Mouse (Mus musculus) skeletal muscle tissue, postnatal 0 days (tissue): ENCODE results near the gene Ctxn1. TPM values are rescaled to one million over a fixed set of nuclear protein-coding genes. Genes with fewer than 3 reads are reported as not detected.

Experiments
- polyA plus RNA-seq: library from polyadenylated mRNA; unstranded; fragments of >200 nt; fragmentation: Nextera tagmentation; extraction: Ambion mirVana; gene quantifications from 2 replicates; pipeline ENCODE4 v1.2.1, GENCODE M21; 2015

The Ctxn1 gene
- polyA plus RNA-seq: 7.5 and 7.9 TPM in 2 replicates

DNA sequence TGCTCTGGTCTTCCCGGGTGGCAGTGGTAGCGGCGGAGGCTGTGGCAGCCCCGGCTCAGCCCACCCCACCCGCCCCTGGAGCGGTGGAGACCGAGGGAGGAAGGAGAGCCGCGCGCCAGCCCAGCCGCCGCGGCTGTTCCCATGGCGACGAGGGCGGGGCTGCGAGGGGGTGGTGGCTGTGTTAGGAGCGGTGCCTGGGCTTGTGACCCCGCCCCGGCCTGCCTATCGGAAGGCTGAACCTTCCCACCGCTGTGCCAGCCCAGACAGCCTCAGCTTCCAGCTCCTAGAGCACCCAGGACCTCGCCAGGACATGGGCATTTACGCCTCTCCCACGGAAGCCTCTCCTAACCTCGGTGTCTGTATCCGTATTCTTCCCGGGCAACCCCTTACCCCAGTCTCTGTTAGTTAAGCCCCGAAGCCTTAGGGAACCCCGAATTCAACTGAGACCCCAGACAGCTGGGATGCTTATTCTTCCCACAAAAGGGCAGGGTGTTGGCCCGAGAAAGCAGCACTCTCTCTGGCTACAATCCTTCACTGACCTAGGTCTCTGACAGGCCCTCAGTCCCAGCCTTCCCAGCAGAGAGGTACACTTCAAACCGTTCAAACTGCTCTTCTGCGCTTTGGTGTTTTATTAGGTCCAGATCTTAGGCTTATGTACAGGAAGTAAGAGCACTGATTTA lies at the start of gene Ctxn1:
Ctxn1 (minus strand) TSS at position 150 of the 680 bp plus-strand sequence.

DNA sequence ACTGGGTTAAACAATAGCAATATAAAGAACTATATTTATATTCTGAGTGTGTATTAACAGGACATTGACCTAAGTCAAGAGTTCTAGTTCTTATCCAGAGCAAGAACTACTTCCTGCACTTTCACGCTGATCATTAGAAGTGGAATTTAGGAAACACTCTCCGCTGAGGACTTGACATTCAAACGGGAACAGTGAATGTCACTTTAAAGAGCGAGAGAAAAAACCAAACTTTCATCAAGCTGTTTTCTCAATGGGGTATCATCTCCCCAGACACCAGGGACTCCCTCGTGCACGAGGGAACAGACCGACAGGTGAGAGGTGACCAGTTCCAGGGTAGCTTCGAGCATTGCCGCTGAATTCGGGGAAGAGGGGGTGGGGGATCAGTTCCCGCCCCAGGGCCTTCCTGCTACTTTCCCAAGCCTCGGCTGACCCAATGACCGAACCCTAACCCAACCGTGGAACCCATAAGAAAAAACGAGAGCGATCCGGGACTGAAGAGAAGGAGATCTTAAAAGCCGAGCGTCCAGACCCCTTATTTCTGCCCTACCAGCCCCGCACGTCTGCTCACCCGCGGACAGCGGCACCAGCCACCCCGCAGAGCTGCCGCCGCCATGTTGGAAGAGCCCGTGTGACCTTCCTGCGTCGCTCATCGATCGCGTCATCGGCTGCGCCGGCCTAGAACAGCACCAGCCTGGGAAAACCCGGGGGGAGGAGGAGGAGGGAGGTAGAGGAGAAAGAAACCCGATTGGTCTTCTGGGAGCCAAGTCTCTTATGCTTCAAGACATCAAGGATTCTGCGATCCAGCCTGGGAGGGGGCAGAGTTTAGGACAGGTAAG lies 16.4 kb upstream of the Ctxn1 start, which contains the start of gene Timm44:
Timm44 (minus strand) TSS at position 639 of the 836 bp plus-strand sequence.

DNA sequence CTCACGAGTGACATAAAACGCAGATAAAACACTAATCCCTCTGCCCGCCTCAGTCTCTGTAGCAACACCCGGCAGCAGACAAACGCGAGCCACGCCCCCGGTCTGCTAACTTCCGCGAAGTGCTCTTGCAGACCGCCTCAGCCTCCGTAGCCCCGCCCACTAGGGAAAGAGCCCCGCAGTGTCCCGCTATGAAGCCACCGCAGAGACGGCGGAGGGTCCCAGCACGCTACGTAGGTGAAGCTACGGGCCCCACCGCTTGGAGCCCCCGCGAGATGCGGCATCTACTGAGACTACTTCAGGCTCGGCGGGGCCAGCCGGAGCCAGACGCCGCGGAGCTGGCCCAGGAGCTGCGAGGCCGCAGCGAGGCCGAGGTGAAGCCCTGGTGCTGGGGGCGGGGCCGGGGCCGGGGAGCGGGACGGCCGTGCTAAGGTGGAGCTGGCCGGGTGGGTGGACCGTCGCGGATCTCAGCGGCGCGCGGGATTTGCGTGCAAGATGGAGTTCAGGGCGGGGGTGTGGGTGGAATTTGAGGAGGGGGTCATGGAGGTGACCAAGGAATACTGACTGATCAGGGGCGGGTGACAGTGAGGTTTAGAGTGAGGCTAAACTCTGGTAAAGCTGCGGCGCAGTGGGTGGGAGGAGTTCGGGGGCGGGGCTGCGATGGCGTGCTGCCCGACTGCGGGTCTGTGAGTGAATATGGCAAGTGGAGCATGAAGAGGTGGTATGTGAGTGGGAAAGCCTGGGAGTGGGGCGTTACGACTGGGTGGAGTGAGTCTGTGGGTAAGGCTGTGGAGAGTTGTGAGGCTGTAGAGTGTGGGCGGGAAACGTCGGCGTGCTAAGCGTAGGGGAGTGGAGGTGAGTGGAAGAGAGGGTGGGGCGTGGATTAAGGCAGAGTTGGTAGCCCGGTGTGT lies 5.9 kb downstream of the Ctxn1 start, which contains the start of gene Snapc2:
Snapc2 (plus strand) TSS at position 147 of the 908 bp plus-strand sequence.

DNA sequence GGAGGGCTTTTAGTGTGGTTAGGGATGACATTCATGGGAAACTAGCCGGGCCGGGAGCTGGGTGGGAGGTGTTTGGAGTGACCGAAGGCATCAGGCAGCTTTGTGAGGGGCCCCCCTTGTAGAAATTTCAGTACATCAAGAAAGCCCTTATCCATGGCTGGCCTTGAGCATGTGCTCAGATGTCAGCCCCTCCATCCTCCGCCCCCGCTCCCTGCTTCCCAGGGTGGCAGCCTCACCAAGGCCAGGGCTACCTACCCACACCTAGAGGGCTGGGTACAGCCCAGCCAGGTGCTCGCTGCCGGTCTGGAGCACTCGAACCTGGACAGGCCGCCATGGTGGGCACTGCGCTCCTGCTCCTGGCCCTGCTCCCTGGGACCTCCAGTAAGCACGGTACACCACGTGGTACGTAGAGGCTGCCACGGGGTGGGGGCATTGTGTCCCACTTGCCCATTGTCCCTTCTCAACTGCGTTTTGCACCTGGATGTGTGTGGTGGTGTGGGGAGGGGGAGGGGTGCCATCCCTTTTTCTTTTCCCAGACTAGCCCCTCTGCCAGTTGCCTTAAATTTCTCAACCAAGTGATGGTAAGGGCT lies 11.0 kb downstream of the Ctxn1 start, which contains the start of gene Tgfbr3l:
Tgfbr3l (plus strand) TSS at position 264 of the 590 bp plus-strand sequence.

DNA sequence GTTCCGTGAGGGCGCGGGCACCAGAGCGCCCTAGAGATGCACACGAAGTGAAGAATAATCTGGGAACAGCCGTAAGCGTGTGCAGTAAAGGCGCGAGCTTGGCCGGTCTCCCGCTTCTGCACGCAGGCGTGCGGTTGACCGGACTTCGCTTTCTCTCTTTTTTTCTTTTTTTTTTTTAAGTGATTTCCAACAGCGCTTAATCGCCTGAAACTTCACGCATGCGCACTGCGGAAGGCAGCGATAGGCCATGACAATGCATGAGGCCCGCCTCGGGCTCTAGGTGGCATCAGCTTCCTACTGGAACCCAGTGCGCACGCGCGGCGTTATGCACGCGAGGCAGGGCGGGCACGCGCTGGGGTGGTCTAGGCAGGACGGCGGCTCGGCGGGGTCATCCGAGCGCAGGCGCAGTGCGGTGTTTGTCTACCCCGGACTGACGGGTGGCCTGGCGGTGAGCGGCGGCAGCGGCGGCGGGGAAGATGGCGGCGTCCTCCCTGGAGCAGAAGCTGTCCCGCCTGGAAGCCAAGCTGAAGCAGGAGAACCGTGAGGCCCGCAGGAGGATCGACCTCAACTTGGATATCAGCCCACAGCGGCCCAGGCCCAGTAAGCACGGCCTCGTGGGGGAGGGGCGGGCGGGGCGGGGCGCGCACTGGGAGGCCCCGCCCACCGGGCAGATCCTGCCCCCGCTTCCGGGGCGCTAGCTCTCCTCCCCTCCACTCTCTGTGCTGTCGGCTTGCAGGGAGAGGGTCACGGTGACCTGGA lies 20.5 kb downstream of the Ctxn1 start, which contains the start of the genes Map2k7 and Gm49320:
Map2k7 (plus strand) TSS at position 307 of the 759 bp plus-strand sequence.
Gm49320 (plus strand) TSS at position 432 of the 759 bp plus-strand sequence.

DNA sequence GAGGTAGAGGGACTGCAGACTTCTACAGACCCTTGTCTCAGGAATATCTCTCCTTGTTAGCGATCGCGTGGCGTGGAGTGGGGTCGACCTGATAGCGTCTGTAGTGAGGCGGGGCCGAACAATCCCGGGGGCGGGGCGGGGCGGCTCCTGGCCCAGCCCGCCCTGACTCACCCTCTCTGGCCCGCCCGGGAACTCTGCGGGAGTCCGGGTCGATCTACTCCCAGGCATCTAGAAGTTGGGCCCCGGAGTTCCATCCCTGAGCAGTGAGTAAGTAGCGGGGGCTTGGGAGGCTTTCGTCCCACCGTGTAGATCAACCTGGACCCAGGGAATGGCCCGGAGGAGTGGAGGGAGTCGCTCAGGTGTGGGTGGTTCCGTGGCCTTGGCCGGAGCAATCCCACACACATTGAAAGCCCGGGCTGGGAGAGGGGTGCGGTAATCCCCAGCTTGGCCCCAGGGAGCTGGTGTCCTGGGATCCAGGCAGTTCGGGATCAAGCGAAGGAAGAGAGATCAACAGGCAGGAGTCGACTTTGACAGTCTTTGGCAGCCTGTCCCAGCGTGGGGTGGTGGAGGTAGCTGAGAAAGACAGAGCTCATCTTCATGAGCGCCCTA lies 32.2 kb downstream of the Ctxn1 start, which contains the start of gene Lrrc8e:
Lrrc8e (plus strand) TSS at position 89 of the 609 bp plus-strand sequence.

DNA sequence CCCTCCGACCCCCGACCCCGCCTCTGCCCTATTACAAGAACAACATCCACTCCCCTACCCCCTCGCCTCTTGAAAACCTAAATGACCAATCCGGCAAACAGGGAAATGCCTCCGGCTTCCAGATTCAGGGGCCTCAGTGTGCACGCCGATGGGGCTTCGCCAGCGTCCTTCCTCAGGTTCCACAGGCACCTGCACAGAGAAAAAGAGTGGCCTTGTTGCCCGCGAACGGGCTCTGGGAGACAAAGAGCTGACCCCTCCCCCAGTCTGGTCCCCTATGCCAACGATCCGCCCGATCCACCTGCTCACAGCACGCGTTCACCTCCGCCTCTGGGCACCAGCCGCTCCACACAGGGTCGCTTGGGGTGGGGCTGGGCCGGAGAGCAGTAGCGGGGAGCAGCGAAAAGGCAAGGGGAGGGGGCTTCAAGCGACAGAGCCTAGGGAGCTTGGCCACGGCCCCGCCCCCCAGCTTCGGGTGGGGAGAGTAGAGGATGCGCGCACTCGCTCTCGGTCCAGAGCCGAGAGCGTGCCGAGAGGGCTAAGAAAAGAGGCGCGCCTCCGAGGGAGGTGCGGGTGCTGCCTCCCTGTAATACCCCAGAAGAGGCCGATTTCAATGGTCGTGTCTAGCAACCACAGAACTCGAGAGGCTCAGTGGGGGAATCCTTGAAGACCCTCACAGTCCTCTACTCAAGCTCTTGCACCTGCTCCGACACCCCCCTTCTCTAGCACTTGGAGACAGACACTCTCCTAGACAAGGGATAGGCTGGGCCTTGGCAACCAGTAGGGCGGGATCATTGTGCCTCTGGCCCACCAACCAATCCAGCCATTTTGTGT lies 42.1 kb downstream of the Ctxn1 start, which contains the start of gene Prr36:
Prr36 (minus strand) TSS at position 669 of the 831 bp plus-strand sequence.

Other genes starting within 250 kb of the Ctxn1 start
- gene Cd209f, start 153.4 kb downstream of the Ctxn1 start, polyA plus RNA-seq: 1.3 and 2.8 TPM in 2 replicates
- gene Cd209g, start 125.2 kb downstream of the Ctxn1 start, polyA plus RNA-seq: 0.09 and 0.12 TPM in 2 replicates
- gene Evi5l, start 92.7 kb downstream of the Ctxn1 start, polyA plus RNA-seq: 9.6 and 11.2 TPM in 2 replicates
- gene Prr36, start 41.8 kb downstream of the Ctxn1 start, polyA plus RNA-seq: 0.09 TPM in 1 of 2 replicates, not detected in the other
- 0.06 and 0.17 TPM in 2 replicates for gene Lrrc8e, start 32.4 kb downstream of the Ctxn1 start, polyA plus RNA-seq
- gene Map2k7, start 20.5 kb downstream of the Ctxn1 start, polyA plus RNA-seq: 20.8 TPM in 2 replicates
- 0.49 and 0.69 TPM in 2 replicates for gene Gm49320, start 20.4 kb downstream of the Ctxn1 start, polyA plus RNA-seq
- 1.2 and 2.5 TPM in 2 replicates for gene Tgfbr3l, start 11.1 kb downstream of the Ctxn1 start, polyA plus RNA-seq
- gene Snapc2, start 6.2 kb downstream of the Ctxn1 start, polyA plus RNA-seq: 21.5 and 26.5 TPM in 2 replicates
- 64.0 and 64.1 TPM in 2 replicates for gene Timm44, start 16.6 kb upstream of the Ctxn1 start, polyA plus RNA-seq
- 5.6 and 7.0 TPM in 2 replicates for gene Ccl25, start 65.9 kb upstream of the Ctxn1 start, polyA plus RNA-seq
- gene Elavl1, start 66.1 kb upstream of the Ctxn1 start, polyA plus RNA-seq: 79.2 and 92.9 TPM in 2 replicates
- 9.3 and 14.0 TPM in 2 replicates for gene Cers4, start 233.8 kb upstream of the Ctxn1 start, polyA plus RNA-seq